Mouse (Mus musculus) hindbrain, embryonic 11.5 days (tissue): ENCODE results near the gene Akap4. TPM values are rescaled to one million over a fixed set of nuclear protein-coding genes. Genes with fewer than 3 reads are reported as not detected.

ENCODE experiments used
- ATAC-seq: fragments of 200-750 bp; cut with Nextera tagmentation; 2 replicates; pipeline ENCODE4 v1.8.0; 2017; ENCODE audit warnings: mild to moderate bottlenecking, moderate TSS enrichment, moderate library complexity; ENCODE audit not compliant: low FRiP score
- DNase-seq: peaks from one replicate; pipeline ENCODE4 v3.0.0-alpha.2; 2015; ENCODE audit warnings: low spot score
- H3K27ac ChIP-seq: fragments of 300-500 bp; sonication (generic); 2 replicates; pipeline ENCODE4 v1.5.1; 2014; ENCODE audit warnings: mild to moderate bottlenecking, low read depth, low read length
- H3K27me3 ChIP-seq: fragments of 300-500 bp; sonication (generic); 2 replicates; pipeline ENCODE4 v1.6.1; 2014; ENCODE audit warnings: mild to moderate bottlenecking, low read length, moderate library complexity, mixed read lengths; ENCODE audit not compliant: control insufficient read depth, insufficient read depth
- H3K36me3 ChIP-seq: fragments of 300-500 bp; sonication (generic); 2 replicates; pipeline ENCODE4 v1.6.1; 2014; ENCODE audit warnings: mild to moderate bottlenecking, low read length, moderate library complexity, mixed read lengths; ENCODE audit not compliant: control insufficient read depth, insufficient read depth
- H3K4me1 ChIP-seq: fragments of 300-500 bp; sonication (generic); replicated peaks from 2 replicates; pipeline ENCODE4 v1.6.1; 2014; ENCODE audit warnings: low read length, mixed read lengths; ENCODE audit not compliant: control insufficient read depth, insufficient read depth
- H3K4me2 ChIP-seq: fragments of 300-500 bp; sonication (generic); replicated peaks from 2 replicates; pipeline ENCODE4 v1.6.1; 2014; ENCODE audit warnings: mild to moderate bottlenecking, low read depth, low read length
- H3K4me3 ChIP-seq: fragments of 300-500 bp; sonication (generic); 2 replicates; pipeline ENCODE4 v1.5.1; 2014; ENCODE audit warnings: low read depth, low read length
- H3K9ac ChIP-seq: fragments of 300-500 bp; sonication (generic); 2 replicates; pipeline ENCODE4 v1.6.1; 2014; ENCODE audit warnings: low read depth, low read length
- H3K9me3 ChIP-seq: fragments of 300-500 bp; sonication (generic); 2 replicates; pipeline ENCODE4 v1.6.1; 2016; ENCODE audit warnings: low read length; ENCODE audit not compliant: control insufficient read depth
- WGBS: fragments of 180-500 bp; shearing (Covaris S2); extraction: QIAGEN DNeasy Blood & Tissue Kit; methylation state at CpG from one replicate; pipeline ENCODE4 v1.1.7; 2014; 5-methylcytosine and 5-hydroxymethylcytosine counted together
- polyA plus RNA-seq: library from polyadenylated mRNA; unstranded; fragments of >200 nt; fragmentation: Nextera tagmentation; extraction: Ambion mirVana; gene quantifications from 2 replicates; pipeline ENCODE4 v1.2.1, GENCODE M21; 2014

Akap4 gene
- polyA plus RNA-seq = not detected in 2 replicates

DNA sequence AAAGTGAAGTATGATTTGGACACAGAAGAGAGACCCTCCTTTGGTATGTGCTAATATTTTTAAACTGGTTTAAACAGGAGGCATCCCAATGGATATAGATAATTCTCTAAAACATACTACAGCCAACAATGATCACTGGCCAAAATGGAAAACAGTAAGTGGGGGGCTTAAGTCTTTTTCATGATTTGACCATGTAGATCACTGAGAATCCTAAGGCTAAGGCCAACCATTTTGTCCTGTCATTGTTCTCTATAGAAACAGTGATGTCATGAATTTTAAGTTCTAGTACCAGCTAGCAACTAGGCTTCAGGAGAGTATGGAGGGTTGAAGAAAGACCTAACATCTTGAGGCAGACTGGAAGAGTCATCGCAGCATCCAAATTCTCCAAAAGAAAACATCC is at the start of gene Akap4:
Gene Akap4 (plus strand): TSS at position 301 of the 400 bp plus-strand sequence.
- H3K4me3 ChIP-seq = no peak within 1 kb of the TSS
- no peak within 1 kb of the TSS for H3K27ac ChIP-seq
- DNase-seq = no peak
- H3K9ac ChIP-seq = no peak within 1 kb of the TSS
- no peak within 1 kb of the TSS for H3K4me2 ChIP-seq
- no peaks in the 10 kb centered on the region for H3K9me3 ChIP-seq
- H3K36me3 ChIP-seq = no peaks in the 10 kb centered on the region
- WGBS = 96% methylated on average over 1 of the region's 1 CpGs
- H3K4me1 ChIP-seq = no peaks in the 10 kb centered on the region
- no peak for ATAC-seq
- H3K27me3 ChIP-seq = no peaks in the 10 kb centered on the region

GRCm38 (mm10) chrX:7041519-7041918 is 25.8 kb upstream of the Akap4 start, which contains the start of gene Ccnb3:
Gene Ccnb3, minus strand, starts transcription at chrX:7041619.
- Histone ChIP-seq H3K9ac (no peak within 1 kb of the TSS), H3K4me1 (no peaks in the 10 kb centered on the region), H3K4me3 (no peak within 1 kb of the TSS), H3K27ac (no peak within 1 kb of the TSS), H3K9me3 (no peaks in the 10 kb centered on the region), H3K36me3 (no peaks in the 10 kb centered on the region), H3K27me3 (no peaks in the 10 kb centered on the region), H3K4me2 (no peak within 1 kb of the TSS)
- WGBS = 95% methylated on average over 19 of the region's 19 CpGs
- ATAC-seq (no peak), DNase-seq (no peak)

DNA sequence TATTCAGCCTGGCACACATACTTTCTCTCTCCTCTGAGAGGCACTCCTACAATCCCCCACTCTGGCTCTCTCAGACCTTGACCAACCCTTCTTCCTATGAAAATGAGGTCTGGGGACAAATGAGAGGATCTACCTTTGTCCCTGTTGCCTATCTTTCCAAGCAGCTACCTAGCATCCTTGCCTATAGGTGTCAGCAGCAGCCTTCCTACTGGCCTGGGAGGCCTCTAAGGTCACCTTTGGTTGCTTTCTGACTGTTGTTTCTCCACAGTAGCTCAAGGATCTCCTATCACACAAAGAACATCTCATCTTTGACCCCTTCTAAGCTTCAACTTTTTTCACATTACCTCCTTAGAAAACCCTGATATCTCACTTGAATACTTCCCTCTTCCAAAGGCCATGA is 10.3 kb upstream of the Akap4 start:
- H3K9me3 ChIP-seq = no peaks in the 10 kb centered on the region
- no peak overlapping the region for H3K9ac ChIP-seq
- H3K4me1 ChIP-seq = no peaks in the 10 kb centered on the region
- DNase-seq = no peak
- H3K27me3 ChIP-seq = no peaks in the 10 kb centered on the region
- H3K4me3 ChIP-seq = no peak overlapping the region
- H3K4me2 ChIP-seq = no peak overlapping the region
- ATAC-seq = no peak
- no peak overlapping the region for H3K27ac ChIP-seq
- no peaks in the 10 kb centered on the region for H3K36me3 ChIP-seq

DNA sequence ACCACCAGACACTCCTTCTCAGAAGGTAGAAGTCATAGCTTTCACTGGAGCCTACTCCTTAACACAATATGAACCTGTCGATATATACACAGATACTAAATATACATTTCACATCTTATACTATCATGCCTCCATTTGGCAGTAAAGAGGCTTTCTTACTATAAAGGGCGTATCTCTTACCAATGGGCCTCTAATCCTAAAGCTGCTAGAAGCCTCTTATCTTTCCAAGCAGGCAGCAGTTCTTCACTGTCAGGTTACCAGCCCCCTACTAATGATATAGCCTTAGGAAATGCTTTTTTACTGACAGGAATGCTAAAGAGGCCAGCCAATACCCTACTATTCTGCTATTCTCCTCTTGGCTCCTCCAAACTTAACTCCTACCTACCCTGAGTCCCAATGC is 9.7 kb upstream of the Akap4 start:
- WGBS = 76% methylated on average over 2 of the region's 2 CpGs
- no peak overlapping the region for H3K4me3 ChIP-seq
- ATAC-seq = no peak
- no peak for DNase-seq
- H3K4me2 ChIP-seq = no peak overlapping the region
- H3K4me1 ChIP-seq = no peaks in the 10 kb centered on the region
- H3K9ac ChIP-seq = no peak overlapping the region
- no peaks in the 10 kb centered on the region for H3K9me3 ChIP-seq
- no peaks in the 10 kb centered on the region for H3K27me3 ChIP-seq
- H3K27ac ChIP-seq = no peak overlapping the region
- H3K36me3 ChIP-seq = no peaks in the 10 kb centered on the region

DNA sequence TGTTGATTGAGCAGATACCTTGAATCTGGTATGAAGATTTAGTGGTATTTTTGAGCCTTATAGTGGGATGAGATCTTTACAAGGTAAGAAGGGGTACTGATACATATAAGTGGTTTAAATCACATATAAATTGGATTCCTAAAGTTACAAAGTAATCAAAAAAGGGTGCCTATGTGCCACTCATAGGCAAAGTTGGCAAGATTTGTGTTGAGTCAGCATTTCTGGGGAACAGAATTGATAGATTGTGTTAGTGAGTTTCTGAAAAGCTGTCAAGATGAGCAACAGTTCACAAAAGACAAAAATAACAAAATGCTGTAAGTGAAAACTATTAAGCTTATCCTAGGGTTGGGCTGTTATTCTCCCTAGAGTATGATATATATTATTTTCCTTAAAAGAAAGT is 3.2 kb upstream of the Akap4 start:
- no peak for ATAC-seq
- Histone ChIP-seq H3K27me3 (no peaks in the 10 kb centered on the region), H3K9ac (no peak overlapping the region), H3K9me3 (no peaks in the 10 kb centered on the region), H3K4me2 (no peak overlapping the region), H3K4me3 (no peak overlapping the region), H3K27ac (no peak overlapping the region), H3K4me1 (no peaks in the 10 kb centered on the region), H3K36me3 (no peaks in the 10 kb centered on the region)
- DNase-seq = no peak

GRCm38 (mm10) chrX:7068002-7068401 is 683 bp downstream of the Akap4 start:
- H3K9ac ChIP-seq = no peak overlapping the region
- H3K9me3 ChIP-seq = no peaks in the 10 kb centered on the region
- no peak overlapping the region for H3K4me3 ChIP-seq
- WGBS = 85% methylated on average over 2 of the region's 2 CpGs
- H3K4me2 ChIP-seq = no peak overlapping the region
- no peak overlapping the region for H3K27ac ChIP-seq
- no peak for DNase-seq
- H3K27me3 ChIP-seq = no peaks in the 10 kb centered on the region
- no peaks in the 10 kb centered on the region for H3K4me1 ChIP-seq
- no peak for ATAC-seq
- H3K36me3 ChIP-seq = no peaks in the 10 kb centered on the region

GRCm38 (mm10) chrX:7079820-7080429 is 12.6 kb downstream of the Akap4 start:
- DNase-seq (no peak), ATAC-seq (no peak)
- 68% methylated on average over 6 of the region's 6 CpGs for WGBS

GRCm38 (mm10) chrX:7085878-7086277 is 18.6 kb downstream of the Akap4 start:
- no peak overlapping the region for H3K4me3 ChIP-seq
- no peak overlapping the region for H3K9ac ChIP-seq
- no peaks in the 10 kb centered on the region for H3K4me1 ChIP-seq
- H3K9me3 ChIP-seq = no peaks in the 10 kb centered on the region
- H3K4me2 ChIP-seq = no peak overlapping the region
- H3K27me3 ChIP-seq = no peaks in the 10 kb centered on the region
- WGBS = 94% methylated on average over 1 of the region's 1 CpGs
- H3K27ac ChIP-seq = no peak overlapping the region
- ATAC-seq (no peak), DNase-seq (no peak)
- H3K36me3 ChIP-seq = no peaks in the 10 kb centered on the region

More at GRCm38 (mm10) chrX:7079820-7080429, 12.6 kb downstream of the Akap4 start:
- Histone ChIP-seq H3K36me3 (no peaks in the 10 kb centered on the region), H3K27ac (no peak overlapping the region), H3K4me2 (no peak overlapping the region), H3K4me3 (no peak overlapping the region), H3K9me3 (no peaks in the 10 kb centered on the region), H3K4me1 (no peaks in the 10 kb centered on the region), H3K9ac (no peak overlapping the region), H3K27me3 (no peaks in the 10 kb centered on the region)

GRCm38 (mm10) chrX:7090323-7090722 is 23.0 kb downstream of the Akap4 start:
- Histone ChIP-seq H3K9ac (no peak overlapping the region), H3K4me2 (no peak overlapping the region), H3K27ac (no peak overlapping the region), H3K4me3 (no peak overlapping the region), H3K27me3 (no peaks in the 10 kb centered on the region), H3K36me3 (no peaks in the 10 kb centered on the region), H3K9me3 (no peaks in the 10 kb centered on the region), H3K4me1 (no peaks in the 10 kb centered on the region)
- ATAC-seq (no peak), DNase-seq (no peak)
